Mouse (Mus musculus) adrenal gland, adult 2 months (tissue): ENCODE measurements at regions not wholly inside any gene's neighbourhood (a gene's known extent, or its start where the extent isn't known, plus 50 kb on each side); places are given as distances from the start of the nearest gene placed in this dataset.
A peak's percentile ranks its signal among the peaks of the same experiment; 100 is the strongest.

Experiments
- DNase-seq: peaks from one replicate; pipeline ENCODE4 v3.0.0; 2021

DNA sequence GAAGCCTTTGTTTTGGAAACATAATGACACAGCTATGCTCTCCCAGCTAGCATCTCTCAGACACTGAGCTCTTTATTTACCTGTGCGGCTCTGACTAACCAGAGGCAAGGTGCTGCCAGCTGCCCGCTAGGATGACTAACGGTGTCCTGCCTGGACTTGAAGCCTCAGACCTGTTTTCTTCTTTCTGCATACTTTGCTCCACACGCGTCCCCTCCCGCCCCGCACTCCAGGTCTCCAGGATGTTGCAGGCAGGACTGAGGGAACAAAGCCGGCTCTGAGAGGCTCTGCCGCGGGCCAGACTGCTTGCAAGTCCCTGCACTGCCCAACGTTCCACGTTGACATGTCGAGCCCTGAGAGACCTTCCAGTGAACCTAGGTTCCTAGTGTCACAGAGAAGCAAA lies 106.2 kb upstream of the Efcab1 start:
- DNase-seq = no peak

DNA sequence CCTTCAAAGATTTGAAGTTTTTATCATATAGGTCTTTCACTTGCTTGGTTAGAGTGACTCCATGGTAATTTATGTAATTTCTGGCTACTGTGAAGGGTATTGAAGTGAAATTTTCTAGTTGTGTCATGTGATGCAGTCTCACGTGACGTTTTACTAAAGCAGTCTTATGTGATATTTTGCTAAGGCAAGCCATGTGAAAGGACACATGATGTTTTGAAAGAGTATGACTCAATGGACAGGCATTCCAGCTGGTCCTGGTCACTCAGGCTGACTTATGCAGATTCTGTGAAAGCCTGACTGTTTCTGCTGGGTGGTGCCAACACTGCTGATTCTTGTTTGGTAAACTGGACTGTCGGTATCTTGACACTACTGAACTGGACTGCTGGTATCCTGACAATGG lies 79.4 kb upstream of the Efcab1 start:
- DNase-seq = peak; percentile 15

GRCm38 (mm10) chr16:14840786-14841185 lies 65.6 kb upstream of the Efcab1 start:
- no peak for DNase-seq
